Mouse (Mus musculus): Measurements from ENCODE around the gene Micu1. TPM values are rescaled to one million over a fixed set of nuclear protein-coding genes. Genes with fewer than 3 reads are reported as not detected.

The Micu1 gene
- polyA plus RNA-seq, 1 experiment from 2014 or later, result 56.2 TPM

GRCm38 (mm10) chr10:59724634-59725033 is 22.4 kb downstream of the Micu1 start:
- no peaks in the 10 kb centered on the region for H3K36me3 ChIP-seq (ENCODE audit: control insufficient read depth, insufficient read depth, low read length)
- TF ChIP-seq CTCF (IDR thresholded peaks at IDR 0.05; ENCODE audit: low read depth) (no peak), EP300 (optimal IDR thresholded peaks at IDR 0.05) (no peak)
- no peak overlapping the region for H3K9ac ChIP-seq (ENCODE audit: low read length)
- no peak overlapping the region; the same call in 1 of the 2 replicates for H3K27ac ChIP-seq (replicated peaks)
- H3K9me3 ChIP-seq (ENCODE audit: control insufficient read depth, low read length), result no peaks in the 10 kb centered on the region
- H3K4me3 ChIP-seq (ENCODE audit: low read depth, low read length), result no peak overlapping the region
- no peak overlapping the region for H3K4me2 ChIP-seq (replicated peaks; ENCODE audit: low read depth)
- peak; percentile 96 for ATAC-seq (ENCODE audit: low FRiP score, low TSS enrichment)
- H3K27me3 ChIP-seq (ENCODE audit: control insufficient read depth, insufficient read depth, low read length), result no peaks in the 10 kb centered on the region
- DNase-seq (ENCODE audit: low spot score), result peak; percentile 35
- no peaks in the 10 kb centered on the region; the same call in 1 of the 2 replicates for H3K4me1 ChIP-seq (replicated peaks; ENCODE audit: control insufficient read depth, insufficient read depth)

GRCm38 (mm10) chr10:59727251-59727650 is 25.0 kb downstream of the Micu1 start:
- no peak for DNase-seq (ENCODE audit: low spot score)
- Histone ChIP-seq H3K27ac (replicated peaks) (no peak overlapping the region), H3K36me3 (ENCODE audit: control insufficient read depth, insufficient read depth, low read length) (0 out of 2 replicates have a peak, but pooled peaks cover 2% of the 10 kb centered on the region), H3K27me3 (ENCODE audit: control insufficient read depth, insufficient read depth, low read length) (no peaks in the 10 kb centered on the region), H3K4me1 (replicated peaks; ENCODE audit: control insufficient read depth, insufficient read depth) (no peaks in the 10 kb centered on the region; the same call in 1 of the 2 replicates), H3K9me3 (ENCODE audit: control insufficient read depth, low read length) (no peaks in the 10 kb centered on the region), H3K4me2 (replicated peaks; ENCODE audit: low read depth) (no peak overlapping the region), H3K4me3 (ENCODE audit: low read depth, low read length) (no peak overlapping the region), H3K9ac (ENCODE audit: low read length) (no peak overlapping the region)
- ATAC-seq (ENCODE audit: low FRiP score, low TSS enrichment), result no peak
- 75% methylated on average over 6 of the region's 6 CpGs for WGBS
- TF ChIP-seq CTCF (IDR thresholded peaks at IDR 0.05; ENCODE audit: low read depth) (no peak), EP300 (optimal IDR thresholded peaks at IDR 0.05) (no peak)

- Histone ChIP-seq H3K27ac (replicated peaks) (no peak overlapping the region), H3K4me2 (replicated peaks; ENCODE audit: low read depth) (no peak overlapping the region), H3K36me3 (ENCODE audit: control insufficient read depth, insufficient read depth, low read length) (0 out of 2 replicates have a peak, but pooled peaks cover 8% of the 10 kb centered on the region), H3K4me3 (ENCODE audit: low read depth, low read length) (no peak overlapping the region), H3K4me1 (replicated peaks; ENCODE audit: control insufficient read depth, insufficient read depth) (no peaks in the 10 kb centered on the region; the same call in 1 of the 2 replicates), H3K27me3 (ENCODE audit: control insufficient read depth, insufficient read depth, low read length) (no peaks in the 10 kb centered on the region), H3K9me3 (ENCODE audit: control insufficient read depth, low read length) (no peaks in the 10 kb centered on the region), H3K9ac (ENCODE audit: low read length) (no peak overlapping the region)
- no peak for TF ChIP-seq EP300 (optimal IDR thresholded peaks at IDR 0.05)
- no peak for TF ChIP-seq CTCF (IDR thresholded peaks at IDR 0.05; ENCODE audit: low read depth)
- DNase-seq (ENCODE audit: low spot score) (no peak), ATAC-seq (ENCODE audit: low FRiP score, low TSS enrichment) (no peak)
- 90% methylated on average over 9 of the region's 9 CpGs for WGBS
These were observed 27.0 kb downstream of the Micu1 start for GRCm38 (mm10) chr10:59729261-59729660.

- Histone ChIP-seq H3K4me2 (replicated peaks; ENCODE audit: low read depth) (no peak overlapping the region), H3K27ac (replicated peaks) (no peak overlapping the region), H3K9ac (ENCODE audit: low read length) (no peak overlapping the region), H3K4me1 (replicated peaks; ENCODE audit: control insufficient read depth, insufficient read depth) (no peaks in the 10 kb centered on the region; the same call in 1 of the 2 replicates), H3K9me3 (ENCODE audit: control insufficient read depth, low read length) (no peaks in the 10 kb centered on the region), H3K4me3 (ENCODE audit: low read depth, low read length) (no peak overlapping the region), H3K27me3 (ENCODE audit: control insufficient read depth, insufficient read depth, low read length) (no peaks in the 10 kb centered on the region), H3K36me3 (ENCODE audit: control insufficient read depth, insufficient read depth, low read length) (0 out of 2 replicates have a peak, but pooled peaks cover 8% of the 10 kb centered on the region)
- TF ChIP-seq EP300 (optimal IDR thresholded peaks at IDR 0.05) (no peak), CTCF (IDR thresholded peaks at IDR 0.05; ENCODE audit: low read depth) (no peak)
- DNase-seq (ENCODE audit: low spot score) (no peak), ATAC-seq (ENCODE audit: low FRiP score, low TSS enrichment) (no peak)
- 79% methylated on average over 4 of the region's 4 CpGs for WGBS
These were observed 27.6 kb downstream of the Micu1 start for GRCm38 (mm10) chr10:59729842-59730241.

GRCm38 (mm10) chr10:59736027-59736598 is 33.8 kb downstream of the Micu1 start:
- 83% methylated on average over 11 of the region's 11 CpGs for WGBS
- no peak for DNase-seq (ENCODE audit: low spot score)
- no peaks in the 10 kb centered on the region for H3K27me3 ChIP-seq (ENCODE audit: control insufficient read depth, insufficient read depth, low read length)
- H3K9me3 ChIP-seq (ENCODE audit: control insufficient read depth, low read length), result no peaks in the 10 kb centered on the region
- H3K9ac ChIP-seq (ENCODE audit: low read length), result no peak overlapping the region
- H3K4me3 ChIP-seq (ENCODE audit: low read depth, low read length), result no peak overlapping the region
- H3K27ac ChIP-seq (replicated peaks), result no peak overlapping the region
- H3K4me2 ChIP-seq (replicated peaks; ENCODE audit: low read depth), result no peak overlapping the region
- H3K4me1 ChIP-seq (replicated peaks; ENCODE audit: control insufficient read depth, insufficient read depth), result no peaks in the 10 kb centered on the region
- 0 out of 2 replicates have a peak, but pooled peaks cover 8% of the 10 kb centered on the region for H3K36me3 ChIP-seq (ENCODE audit: control insufficient read depth, insufficient read depth, low read length)
- no peak for ATAC-seq (ENCODE audit: low FRiP score, low TSS enrichment)
- TF ChIP-seq CTCF (IDR thresholded peaks at IDR 0.05; ENCODE audit: low read depth) (no peak), EP300 (optimal IDR thresholded peaks at IDR 0.05) (no peak)

GRCm38 (mm10) chr10:59741448-59741847 is 39.2 kb downstream of the Micu1 start:
- no peak overlapping the region; the same call in 1 of the 2 replicates for H3K27ac ChIP-seq (replicated peaks)
- H3K4me3 ChIP-seq (ENCODE audit: low read depth, low read length), result no peak overlapping the region
- H3K4me2 ChIP-seq (replicated peaks; ENCODE audit: low read depth), result no peak overlapping the region
- TF ChIP-seq EP300 (optimal IDR thresholded peaks at IDR 0.05) (no peak), CTCF (IDR thresholded peaks at IDR 0.05; ENCODE audit: low read depth) (no peak)
- H3K9me3 ChIP-seq (ENCODE audit: control insufficient read depth, low read length), result no peaks in the 10 kb centered on the region
- 14% methylated on average over 4 of the region's 4 CpGs for WGBS
- no peaks in the 10 kb centered on the region for H3K27me3 ChIP-seq (ENCODE audit: control insufficient read depth, insufficient read depth, low read length)
- no peaks in the 10 kb centered on the region; the same call in 1 of the 2 replicates for H3K36me3 ChIP-seq (ENCODE audit: control insufficient read depth, insufficient read depth, low read length)
- ATAC-seq (ENCODE audit: low FRiP score, low TSS enrichment), result peak; percentile 58
- no peak overlapping the region for H3K9ac ChIP-seq (ENCODE audit: low read length)
- DNase-seq (ENCODE audit: low spot score), result no peak
- no peaks in the 10 kb centered on the region for H3K4me1 ChIP-seq (replicated peaks; ENCODE audit: control insufficient read depth, insufficient read depth)

Data from stomach, postnatal 0 days (tissue).